ENCODE assay signal across 13 mouse cellular contexts in genomic region chr13:74861373-74861970, GRCm38 (mm10). TPM values are rescaled to one million over a fixed set of nuclear protein-coding genes. Genes with fewer than 3 reads are reported as not detected.
A peak's percentile ranks its signal among the peaks of the same experiment; 100 is the strongest.
DNase-seq lines count a peak whose midpoint lies in the region; ATAC-seq and TF ChIP-seq lines count a peak whose summit lies in the region.
"Had no signal": no experiment of that assay in that cellular context is flagged by ENCODE, and none has a peak within 500 bp of the region (broad histone marks: within the 10 kb centered on the region; RNA-seq: fewer than 3 reads in every experiment).

No protein-coding gene starts in this region.

- intact Hi-C loops in heart, postnatal 25 days (cut with DNase I), result loop anchor here (5.0 kb wide), 1 partner anchor 341 kb away; no protein-coding TSS in a partner anchor

- H3K9me3 ChIP-seq in intestine, postnatal 0 days (ENCODE audit: control insufficient read depth), result no peaks in the 10 kb centered on the region
- no peaks in the 10 kb centered on the region for H3K9me3 ChIP-seq in intestine, embryonic 16.5 days (ENCODE audit: control insufficient read depth, low read length)
- H3K9me3 ChIP-seq: embryonic facial prominence, embryonic 15.5 days; heart, embryonic 10.5 days; neural tube, embryonic 13.5 days had no signal

- WGBS in intestine, postnatal 0 days, result 7% methylated on average over 1 of the region's 1 CpGs
- WGBS in intestine, embryonic 16.5 days, result 11% methylated on average over 1 of the region's 1 CpGs

- H3K36me3 ChIP-seq in intestine, postnatal 0 days (ENCODE audit: control insufficient read depth, insufficient read depth), result no peaks in the 10 kb centered on the region
- no peaks in the 10 kb centered on the region for H3K36me3 ChIP-seq in intestine, embryonic 16.5 days (ENCODE audit: control insufficient read depth, insufficient read depth, low read length)
- H3K36me3 ChIP-seq: embryonic facial prominence, embryonic 15.5 days; heart, embryonic 10.5 days; neural tube, embryonic 13.5 days had no signal

- peak; percentile 73 for TF ChIP-seq CTCF in intestine, postnatal 0 days (IDR thresholded peaks at IDR 0.05; ENCODE audit: low read depth)

- no peak for ATAC-seq in intestine, postnatal 0 days
- no peak for ATAC-seq in intestine, embryonic 16.5 days
- ATAC-seq in megakaryocyte-erythroid progenitor cell, adult 5-6 weeks (replicated peaks; ENCODE audit: low FRiP score, low TSS enrichment, poor library complexity, severe bottlenecking), result peak; percentile 50; the same call in 1 of the 2 replicates

- DNase-seq in CD4-positive helper T cell, adult 2 months (ENCODE audit: low read depth, low spot score), result peak; percentile 12
- peak; percentile 32 for DNase-seq in R1 (ENCODE audit: low read depth, low spot score)
- no peak for DNase-seq in ovary, postnatal 14 days (ENCODE audit: low spot score)
- DNase-seq in heart, postnatal 25 days (ENCODE audit: low spot score), result no peak
- no peak for DNase-seq in lung, postnatal 36 days
- DNase-seq: layer of hippocampus, postnatal 36 days; thymus, adult 18-20 months had no signal

- no peak overlapping the region for H3K4me3 ChIP-seq in intestine, postnatal 0 days (ENCODE audit: low read depth, low read length)
- no peak overlapping the region for H3K4me3 ChIP-seq in intestine, embryonic 16.5 days (ENCODE audit: low read length)
- H3K4me3 ChIP-seq: embryonic facial prominence, embryonic 15.5 days; heart, embryonic 10.5 days; neural tube, embryonic 13.5 days had no signal

- no peaks in the 10 kb centered on the region for H3K4me1 ChIP-seq in intestine, postnatal 0 days (replicated peaks; ENCODE audit: control insufficient read depth, insufficient read depth, low read length)
- H3K4me1 ChIP-seq in intestine, embryonic 16.5 days (ENCODE audit: control insufficient read depth, insufficient read depth, low read length), result no peaks in the 10 kb centered on the region
- H3K4me1 ChIP-seq: embryonic facial prominence, embryonic 15.5 days; heart, embryonic 10.5 days; neural tube, embryonic 13.5 days had no signal

- H3K4me2 ChIP-seq in intestine, postnatal 0 days (replicated peaks; ENCODE audit: low read depth), result no peak overlapping the region
- no peak overlapping the region for H3K4me2 ChIP-seq in intestine, embryonic 16.5 days (ENCODE audit: low read depth, low read length)
- H3K4me2 ChIP-seq: embryonic facial prominence, embryonic 15.5 days; neural tube, embryonic 13.5 days had no signal

- no peak overlapping the region for H3K27ac ChIP-seq in intestine, postnatal 0 days (ENCODE audit: low read depth, low read length)
- no peak overlapping the region for H3K27ac ChIP-seq in intestine, embryonic 16.5 days (ENCODE audit: low read length)
- H3K27ac ChIP-seq: embryonic facial prominence, embryonic 15.5 days; heart, embryonic 10.5 days; neural tube, embryonic 13.5 days had no signal

- no peaks in the 10 kb centered on the region for H3K27me3 ChIP-seq in intestine, postnatal 0 days (replicated peaks; ENCODE audit: control insufficient read depth, insufficient read depth, low read length)
- H3K27me3 ChIP-seq in intestine, embryonic 16.5 days (replicated peaks; ENCODE audit: control insufficient read depth, insufficient read depth, low read length), result no peaks in the 10 kb centered on the region
- H3K27me3 ChIP-seq: embryonic facial prominence, embryonic 15.5 days; neural tube, embryonic 13.5 days had no signal

- no peak overlapping the region for H3K9ac ChIP-seq in intestine, postnatal 0 days (ENCODE audit: low read depth, low read length)
- H3K9ac ChIP-seq in intestine, embryonic 16.5 days (ENCODE audit: low read depth, low read length), result no peak overlapping the region
- H3K9ac ChIP-seq: embryonic facial prominence, embryonic 15.5 days; neural tube, embryonic 13.5 days had no signal

RNA-seq across cellular contexts. Expression of gene Cast, which starts 52.9 kb away (rescaled TPM):
- 26.2 and 29.6 TPM in 2 replicates for polyA plus RNA-seq in intestine, postnatal 0 days (2015; fragmentation: Nextera tagmentation; extraction: Ambion mirVana)
- polyA plus RNA-seq in intestine, embryonic 16.5 days (2015; fragmentation: Nextera tagmentation; extraction: Ambion mirVana), result 29.5 and 30.7 TPM in 2 replicates
- 47.0 and 92.0 TPM in 2 replicates for total RNA-seq in megakaryocyte-erythroid progenitor cell, adult 5-6 weeks (2014; fragmentation: Nextera tagmentation)
- 72.0 and 75.3 TPM in 2 replicates for total RNA-seq in megakaryocyte-erythroid progenitor cell, adult 5-6 weeks (2017)
- total RNA-seq in heart, postnatal 25 days (2021), result 100 to 1,000 TPM in 1 of 2 experiments, 10 to 100 TPM in 1; 94.0 to 108 TPM

Comparison
In these comparisons a context has a peak if more than half of its experiments do, and no peak if none do; other contexts are left out.
1. DNase-seq: peak in CD4-positive helper T cell, adult 2 months (single experiment) and R1 (single experiment); none in ovary, postnatal 14 days (single experiment), heart, postnatal 25 days (single experiment) and lung, postnatal 36 days (single experiment).